Mouse (Mus musculus): ENCODE measurements around the gene Evl.

Evl gene

GRCm38 (mm10) chr12:108591586-108591985 lies 37.1 kb downstream of the Evl start:
- DNase-seq (ENCODE audit: low spot score) = no peak

GRCm38 (mm10) chr12:108592866-108593265 lies 38.3 kb downstream of the Evl start:
- DNase-seq (ENCODE audit: low spot score) = no peak

- no peak for DNase-seq (ENCODE audit: low spot score)
Measured at GRCm38 (mm10) chr12:108600864-108601263, 46.3 kb downstream of the Evl start.

GRCm38 (mm10) chr12:108601326-108601725 lies 46.8 kb downstream of the Evl start:
- no peak for DNase-seq (ENCODE audit: low spot score)

GRCm38 (mm10) chr12:108604546-108604945 lies 50.0 kb downstream of the Evl start:
- DNase-seq (ENCODE audit: low spot score) = no peak

- peak; percentile 39 for DNase-seq (ENCODE audit: low spot score)
Measured at GRCm38 (mm10) chr12:108605521-108606281, 51.2 kb downstream of the Evl start.

GRCm38 (mm10) chr12:108606321-108606720 lies 51.8 kb downstream of the Evl start:
- DNase-seq (ENCODE audit: low spot score) = no peak

GRCm38 (mm10) chr12:108609446-108609845 lies 54.9 kb downstream of the Evl start:
- DNase-seq (ENCODE audit: low spot score) = no peak

GRCm38 (mm10) chr12:108610255-108610654 lies 55.7 kb downstream of the Evl start:
- no peak for DNase-seq (ENCODE audit: low spot score)

GRCm38 (mm10) chr12:108613081-108613480 lies 58.6 kb downstream of the Evl start:
- peak; percentile 73 for DNase-seq (ENCODE audit: low spot score)

- DNase-seq (ENCODE audit: low spot score) = no peak
Measured at GRCm38 (mm10) chr12:108617511-108617910, 63.0 kb downstream of the Evl start.

- DNase-seq (ENCODE audit: low spot score) = no peak
Measured at GRCm38 (mm10) chr12:108619853-108620416, 65.4 kb downstream of the Evl start.

GRCm38 (mm10) chr12:108622406-108622805 lies 67.9 kb downstream of the Evl start:
- no peak for DNase-seq (ENCODE audit: low spot score)

GRCm38 (mm10) chr12:108629556-108629955 lies 75.0 kb downstream of the Evl start:
- no peak for DNase-seq (ENCODE audit: low spot score)

GRCm38 (mm10) chr12:108630741-108631688 lies 76.5 kb downstream of the Evl start:
- DNase-seq (ENCODE audit: low spot score) = no peak

GRCm38 (mm10) chr12:108632501-108632900 lies 78.0 kb downstream of the Evl start:
- DNase-seq (ENCODE audit: low spot score) = no peak

GRCm38 (mm10) chr12:108634031-108634430 lies 79.5 kb downstream of the Evl start:
- no peak for DNase-seq (ENCODE audit: low spot score)

- DNase-seq (ENCODE audit: low spot score) = no peak
Measured at GRCm38 (mm10) chr12:108635501-108635900, 81.0 kb downstream of the Evl start.

- no peak for DNase-seq (ENCODE audit: low spot score)
Measured at GRCm38 (mm10) chr12:108637440-108637839, 82.9 kb downstream of the Evl start.

- no peak for DNase-seq (ENCODE audit: low spot score)
Measured at GRCm38 (mm10) chr12:108639126-108639525, 84.6 kb downstream of the Evl start.

GRCm38 (mm10) chr12:108642019-108642418 lies 87.5 kb downstream of the Evl start:
- no peak for DNase-seq (ENCODE audit: low spot score)

GRCm38 (mm10) chr12:108646234-108646633 lies 91.7 kb downstream of the Evl start:
- DNase-seq (ENCODE audit: low spot score) = no peak

- no peak for DNase-seq (ENCODE audit: low spot score)
Measured at GRCm38 (mm10) chr12:108647784-108648183, 93.3 kb downstream of the Evl start.

Measured in embryo, embryonic 10 days (tissue).